Mouse (Mus musculus): ENCODE measurements around the gene Ripk1.

The Ripk1 gene

GRCm38 (mm10) chr13:34002058-34003006 lies at the start of gene Ripk1, which contains the start of gene Serpinb6a:
TSS of gene Ripk1 (plus strand) at chr13:34002363.
TSS of gene Serpinb6a (minus strand) at chr13:34002794.
- peak; percentile 83 for DNase-seq

DNA sequence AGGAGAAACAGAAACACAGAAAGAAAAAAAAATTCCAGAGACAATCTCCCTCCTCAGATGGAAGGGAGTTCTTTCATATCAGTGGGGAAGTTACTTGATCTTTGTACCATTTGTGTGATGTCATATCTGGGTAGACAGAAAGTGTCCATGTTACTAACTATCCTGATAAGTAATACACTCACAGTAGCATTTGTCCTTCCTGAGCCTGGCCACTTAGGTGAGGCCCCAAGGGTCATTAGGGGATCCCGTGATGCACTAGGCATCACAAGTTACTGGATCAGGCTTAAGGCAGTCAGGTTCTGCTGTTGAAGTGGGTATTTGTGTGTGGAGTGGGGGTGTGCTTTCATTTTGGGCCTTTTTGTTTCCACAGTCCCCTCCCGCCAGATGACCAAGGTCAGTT lies 49.2 kb upstream of the Ripk1 start:
- no peak for DNase-seq

DNA sequence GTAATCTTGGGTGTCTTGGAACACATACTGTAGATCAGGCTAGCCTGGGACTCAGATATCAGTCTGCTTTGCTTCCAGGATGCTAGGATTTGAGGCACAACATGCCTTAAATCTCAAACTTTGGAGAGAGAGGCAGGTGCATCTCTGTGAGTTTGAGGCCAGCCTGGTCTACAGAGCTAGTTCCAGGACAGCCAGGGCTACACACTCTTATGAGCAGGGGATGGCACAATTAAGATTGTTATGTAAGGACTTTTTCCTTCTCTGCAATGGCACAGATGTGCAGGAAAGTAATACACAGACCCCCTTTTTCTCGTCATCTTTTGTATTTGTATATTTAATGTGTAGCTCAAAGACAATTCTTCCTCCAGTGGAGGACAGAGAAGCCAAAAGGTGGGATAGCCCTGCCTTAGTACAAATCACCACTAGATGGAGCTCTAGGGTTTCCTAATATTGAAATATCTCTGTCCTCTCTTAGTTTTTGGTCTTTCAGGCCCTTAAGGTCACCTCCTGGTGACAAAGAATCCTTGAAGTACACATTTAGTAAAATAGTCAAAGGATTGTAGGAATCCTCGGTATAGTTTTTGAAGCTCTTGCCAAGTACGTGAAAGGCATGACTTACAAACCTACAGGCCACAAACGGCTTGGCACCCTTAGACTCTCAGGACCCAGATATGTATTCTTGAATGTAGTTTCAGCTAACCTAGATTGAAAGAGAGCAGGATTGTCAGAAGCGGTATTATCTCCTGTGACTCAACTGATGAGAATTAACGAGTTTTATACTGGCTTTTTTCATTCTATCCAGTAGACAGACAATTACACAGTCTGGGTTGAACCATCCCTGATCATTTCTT lies 45.4 kb upstream of the Ripk1 start:
- peak; percentile 19 for DNase-seq

DNA sequence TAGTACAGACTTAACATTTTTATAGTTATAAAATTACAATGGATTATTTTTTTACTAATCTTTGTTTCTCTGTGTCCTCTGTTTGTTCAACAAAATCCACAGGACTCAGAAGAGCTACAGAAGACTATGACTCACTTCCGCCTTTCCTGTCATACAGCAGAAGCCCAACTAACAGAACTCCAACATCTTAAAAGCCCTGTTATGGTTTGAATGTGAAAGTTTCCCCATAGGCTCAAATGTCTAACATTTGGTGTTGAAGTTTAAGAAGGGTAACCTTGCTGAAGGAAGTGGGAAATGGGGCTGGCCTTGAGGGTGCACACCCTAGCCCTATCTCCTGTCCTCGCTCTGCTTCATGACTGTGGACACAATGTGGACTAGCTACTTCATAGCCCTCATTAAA lies 42.4 kb upstream of the Ripk1 start:
- DNase-seq = no peak

DNA sequence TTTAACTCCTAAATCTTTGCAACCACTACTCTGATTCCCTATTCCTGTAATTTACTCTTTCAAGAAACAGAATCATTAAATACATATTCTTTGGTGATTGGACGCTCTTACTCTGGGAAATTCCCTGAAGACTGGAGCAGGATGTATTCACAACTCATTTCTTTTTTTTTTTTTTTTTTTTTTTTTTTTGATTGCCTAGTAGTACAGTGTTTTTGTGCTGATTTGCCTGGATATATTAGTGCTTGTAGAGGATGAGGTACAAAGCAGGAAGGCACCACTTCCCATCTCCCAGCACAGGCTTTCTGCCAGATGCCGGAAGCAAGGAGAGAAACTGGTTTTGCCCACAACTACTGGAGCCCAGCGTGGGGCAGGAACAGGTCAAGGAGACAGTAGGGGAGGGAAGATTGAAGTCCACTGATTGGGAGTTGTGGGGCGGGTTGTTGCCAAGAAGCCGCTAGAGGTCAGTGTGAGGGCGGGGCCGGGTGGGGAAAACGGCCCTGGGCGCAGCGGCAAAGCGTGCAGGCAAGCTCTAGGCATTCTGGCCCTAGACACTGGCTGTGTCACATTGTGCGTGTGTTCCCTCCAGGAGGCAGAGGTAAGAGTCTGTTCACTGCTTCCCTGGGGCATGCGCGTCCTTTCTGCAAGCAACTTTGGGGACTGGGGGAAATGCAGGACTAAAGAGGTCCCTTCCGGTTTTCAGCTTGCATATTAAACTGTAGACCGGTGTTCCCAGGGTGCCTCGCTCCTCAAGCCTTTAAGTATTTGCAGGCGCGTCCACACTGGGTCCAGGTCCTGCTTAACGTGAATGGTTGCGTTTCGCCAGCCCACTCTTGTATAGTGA lies 37.7 kb upstream of the Ripk1 start, which contains the start of gene Nqo2:
Nqo2 (plus strand) TSS at position 482 of the 841 bp plus-strand sequence.
- DNase-seq = peak; percentile 43

GRCm38 (mm10) chr13:33965056-33966024 lies 36.8 kb upstream of the Ripk1 start:
- no peak for DNase-seq

- DNase-seq = no peak
Observed at GRCm38 (mm10) chr13:33966025-33966412, 36.1 kb upstream of the Ripk1 start.

DNA sequence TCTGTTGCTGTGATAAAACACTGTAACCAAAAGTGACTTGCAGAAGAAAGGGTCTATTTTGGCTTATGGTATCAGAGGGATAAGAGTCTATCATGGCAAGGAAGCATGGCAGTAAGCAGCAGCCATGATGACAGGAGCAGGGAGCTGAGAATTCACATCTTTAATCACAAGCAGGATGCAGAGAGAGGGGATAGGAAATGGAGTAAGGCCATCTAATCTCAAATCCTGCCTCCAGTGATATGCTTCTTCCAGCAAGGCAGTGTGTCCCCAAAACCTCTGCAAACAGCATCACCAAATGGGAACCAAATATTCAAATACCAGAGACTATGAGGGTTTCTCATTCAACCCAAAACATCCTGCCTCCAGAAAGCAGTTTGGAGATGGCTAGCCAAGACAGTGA lies 35.6 kb upstream of the Ripk1 start:
- DNase-seq = no peak

- DNase-seq = no peak
Observed at GRCm38 (mm10) chr13:33989625-33990024, 12.5 kb upstream of the Ripk1 start.

DNA sequence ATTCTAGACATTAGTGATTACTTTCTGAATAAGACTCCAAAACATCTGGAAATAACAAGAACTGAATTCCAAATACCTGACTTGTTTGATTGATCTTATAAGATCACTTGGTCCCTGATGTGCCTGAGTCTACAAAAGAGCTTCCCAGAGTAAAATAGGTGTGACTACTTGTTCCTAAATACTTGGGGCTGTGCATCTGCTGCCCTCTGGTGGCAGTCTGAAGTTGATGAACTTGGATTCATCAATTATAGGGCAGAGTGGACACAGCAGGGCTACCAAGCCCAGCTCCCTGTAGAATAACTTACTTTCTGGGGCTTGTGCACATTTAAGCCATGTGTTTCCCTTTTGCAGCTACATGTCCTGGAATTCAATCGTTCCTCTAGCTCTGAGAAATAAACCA lies 7.0 kb upstream of the Ripk1 start:
- peak; percentile 58 for DNase-seq

- DNase-seq = no peak
Observed at GRCm38 (mm10) chr13:34003058-34003457, 895 bp downstream of the Ripk1 start.

- no peak for DNase-seq
Observed at GRCm38 (mm10) chr13:34007234-34007633, 5.1 kb downstream of the Ripk1 start.

DNA sequence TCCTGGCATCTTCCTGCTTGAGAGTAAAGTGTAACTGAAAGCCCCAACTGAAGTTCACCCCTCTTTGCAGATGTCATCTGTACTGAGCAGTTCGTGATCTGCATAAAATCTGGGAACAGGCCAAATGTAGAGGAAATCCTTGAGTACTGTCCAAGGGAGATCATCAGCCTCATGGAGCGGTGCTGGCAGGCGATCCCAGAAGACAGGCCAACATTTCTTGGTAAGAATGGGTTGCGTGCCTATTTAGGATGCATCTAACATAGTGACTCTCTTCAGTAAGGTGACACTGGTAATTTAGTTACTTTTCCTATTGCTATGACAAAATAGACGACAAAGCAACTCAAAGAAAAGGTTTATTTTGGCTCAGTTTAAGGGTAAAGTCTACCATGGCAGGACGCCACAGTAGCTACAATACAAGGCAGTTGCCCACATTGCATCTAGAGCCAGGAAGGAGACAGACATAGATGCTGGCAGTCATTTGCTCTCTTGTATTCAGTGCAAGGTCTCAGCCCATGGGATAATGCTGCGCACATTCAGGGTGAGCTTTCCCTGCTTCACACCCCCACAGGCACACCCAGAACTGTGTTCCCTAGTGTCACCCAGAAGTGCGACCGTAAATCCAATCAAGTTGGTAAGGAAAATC lies 14.9 kb downstream of the Ripk1 start:
- no peak for DNase-seq

GRCm38 (mm10) chr13:34018521-34018920 lies 16.4 kb downstream of the Ripk1 start:
- no peak for DNase-seq

DNA sequence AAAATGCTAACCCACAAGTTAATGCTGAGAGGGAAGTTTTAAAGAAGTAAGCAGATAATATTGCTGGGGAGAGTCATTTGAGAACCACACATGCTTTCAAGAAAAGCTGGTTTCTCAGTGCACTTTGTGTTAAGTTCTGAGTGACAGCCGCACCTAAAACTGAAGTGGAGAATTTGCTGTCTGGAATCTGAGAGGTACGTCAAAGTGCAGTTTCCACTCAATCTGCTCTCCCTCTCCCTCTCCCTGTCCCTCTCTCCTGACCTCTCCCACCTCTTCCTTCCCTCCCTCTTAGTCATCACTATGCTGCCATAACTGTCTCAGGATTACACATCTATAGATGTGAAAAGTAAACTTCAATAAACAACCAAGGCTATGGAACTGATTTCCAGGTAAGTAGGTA lies 19.8 kb downstream of the Ripk1 start:
- no peak for DNase-seq

- no peak for DNase-seq
Observed at GRCm38 (mm10) chr13:34032041-34032440, 29.9 kb downstream of the Ripk1 start.

DNA sequence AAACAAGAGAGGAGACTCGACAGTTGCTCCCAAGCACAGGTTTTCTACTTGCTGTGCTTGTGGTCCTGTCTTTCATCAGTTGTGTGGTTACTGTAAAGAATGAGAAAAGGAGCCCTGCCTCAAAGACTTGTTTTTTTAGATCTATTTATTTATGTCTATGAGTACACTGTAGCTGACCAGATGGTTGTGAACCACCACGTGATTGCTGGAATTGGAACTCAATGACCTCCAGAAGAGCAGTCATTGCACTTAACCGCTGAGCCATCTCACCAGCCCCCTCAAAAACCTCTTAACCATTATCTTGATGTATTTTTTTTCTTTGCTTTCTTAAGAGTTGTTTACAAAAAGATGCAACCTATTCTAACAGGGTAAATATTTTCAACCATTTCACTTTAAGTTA lies 33.3 kb downstream of the Ripk1 start:
- DNase-seq = no peak

GRCm38 (mm10) chr13:34036726-34037125 lies 34.6 kb downstream of the Ripk1 start:
- no peak for DNase-seq

GRCm38 (mm10) chr13:34037172-34038055 lies 35.3 kb downstream of the Ripk1 start, which contains the start of gene Bphl:
TSS of gene Bphl (plus strand) at chr13:34037597.
- peak; percentile 95 for DNase-seq

DNA sequence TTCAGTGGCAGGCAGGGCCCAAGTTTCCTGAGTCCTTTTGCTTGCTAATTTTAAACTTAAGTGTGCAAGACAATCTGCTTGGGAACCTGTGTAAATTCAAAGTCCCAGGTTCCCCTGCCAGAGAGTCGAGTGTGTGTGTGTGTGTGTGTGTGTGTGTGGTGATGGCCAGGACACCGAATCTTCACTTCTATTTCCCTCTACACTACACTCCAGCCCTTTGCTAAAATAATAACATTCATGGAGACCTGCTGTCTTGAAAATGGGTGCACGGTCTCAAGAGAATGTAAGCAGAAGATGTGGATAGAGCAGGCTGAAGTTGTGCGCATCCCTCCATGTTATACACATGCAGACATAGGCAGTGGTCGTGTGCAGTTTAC lies 35.9 kb downstream of the Ripk1 start:
- no peak for DNase-seq

Measured in cerebellum, adult 11 months (tissue).